Mouse (Mus musculus): ENCODE measurements around the gene Phldb2. TPM values are rescaled to one million over a fixed set of nuclear protein-coding genes. Genes with fewer than 3 reads are reported as not detected.

Gene Phldb2
- total RNA-seq, 2 experiments from 2014 or later: not detected

- no peak for ATAC-seq (replicated peaks; ENCODE audit: low FRiP score, low TSS enrichment, poor library complexity, severe bottlenecking)
Measured at GRCm38 (mm10) chr16:45919572-45919971, 33.8 kb downstream of the Phldb2 start.

- ATAC-seq (replicated peaks; ENCODE audit: low FRiP score, low TSS enrichment, poor library complexity, severe bottlenecking): no peak
Measured at GRCm38 (mm10) chr16:45903595-45903994, 49.8 kb downstream of the Phldb2 start.

- no peak for ATAC-seq (replicated peaks; ENCODE audit: low FRiP score, low TSS enrichment, poor library complexity, severe bottlenecking)
Measured at GRCm38 (mm10) chr16:45898459-45898858, 54.9 kb downstream of the Phldb2 start.

GRCm38 (mm10) chr16:45896587-45896986, 56.8 kb downstream of the Phldb2 start:
- no peak for ATAC-seq (replicated peaks; ENCODE audit: low FRiP score, low TSS enrichment, poor library complexity, severe bottlenecking)

- no peak for ATAC-seq (replicated peaks; ENCODE audit: low FRiP score, low TSS enrichment, poor library complexity, severe bottlenecking)
Measured at GRCm38 (mm10) chr16:45894998-45895397, 58.4 kb downstream of the Phldb2 start.

GRCm38 (mm10) chr16:45893796-45894195, 59.6 kb downstream of the Phldb2 start:
- ATAC-seq (replicated peaks; ENCODE audit: low FRiP score, low TSS enrichment, poor library complexity, severe bottlenecking): no peak

- ATAC-seq (replicated peaks; ENCODE audit: low FRiP score, low TSS enrichment, poor library complexity, severe bottlenecking): no peak
Measured at GRCm38 (mm10) chr16:45892928-45893327, 60.5 kb downstream of the Phldb2 start.

GRCm38 (mm10) chr16:45890471-45891200, 62.8 kb downstream of the Phldb2 start:
- ATAC-seq (replicated peaks; ENCODE audit: low FRiP score, low TSS enrichment, poor library complexity, severe bottlenecking): no peak

GRCm38 (mm10) chr16:45889636-45890035, 63.8 kb downstream of the Phldb2 start:
- no peak for ATAC-seq (replicated peaks; ENCODE audit: low FRiP score, low TSS enrichment, poor library complexity, severe bottlenecking)

- no peak for ATAC-seq (replicated peaks; ENCODE audit: low FRiP score, low TSS enrichment, poor library complexity, severe bottlenecking)
Measured at GRCm38 (mm10) chr16:45886599-45886998, 66.8 kb downstream of the Phldb2 start.

- no peak for ATAC-seq (replicated peaks; ENCODE audit: low FRiP score, low TSS enrichment, poor library complexity, severe bottlenecking)
Measured at GRCm38 (mm10) chr16:45884194-45884593, 69.2 kb downstream of the Phldb2 start.

- no peak for ATAC-seq (replicated peaks; ENCODE audit: low FRiP score, low TSS enrichment, poor library complexity, severe bottlenecking)
Measured at GRCm38 (mm10) chr16:45881177-45881832, 72.1 kb downstream of the Phldb2 start.

- ATAC-seq (replicated peaks; ENCODE audit: low FRiP score, low TSS enrichment, poor library complexity, severe bottlenecking): no peak
Measured at GRCm38 (mm10) chr16:45880101-45880751, 73.2 kb downstream of the Phldb2 start.

- ATAC-seq (replicated peaks; ENCODE audit: low FRiP score, low TSS enrichment, poor library complexity, severe bottlenecking): no peak
Measured at GRCm38 (mm10) chr16:45877739-45878138, 75.7 kb downstream of the Phldb2 start.

GRCm38 (mm10) chr16:45877171-45877570, 76.2 kb downstream of the Phldb2 start:
- no peak for ATAC-seq (replicated peaks; ENCODE audit: low FRiP score, low TSS enrichment, poor library complexity, severe bottlenecking)

GRCm38 (mm10) chr16:45873397-45873796, 80.0 kb downstream of the Phldb2 start:
- no peak for ATAC-seq (replicated peaks; ENCODE audit: low FRiP score, low TSS enrichment, poor library complexity, severe bottlenecking)

GRCm38 (mm10) chr16:45871286-45871976, 82.0 kb downstream of the Phldb2 start:
- ATAC-seq (replicated peaks; ENCODE audit: low FRiP score, low TSS enrichment, poor library complexity, severe bottlenecking): no peak

- no peak for ATAC-seq (replicated peaks; ENCODE audit: low FRiP score, low TSS enrichment, poor library complexity, severe bottlenecking)
Measured at GRCm38 (mm10) chr16:45870651-45871050, 82.7 kb downstream of the Phldb2 start.

GRCm38 (mm10) chr16:45869044-45869443, 84.4 kb downstream of the Phldb2 start:
- no peak for ATAC-seq (replicated peaks; ENCODE audit: low FRiP score, low TSS enrichment, poor library complexity, severe bottlenecking)

- no peak for ATAC-seq (replicated peaks; ENCODE audit: low FRiP score, low TSS enrichment, poor library complexity, severe bottlenecking)
Measured at GRCm38 (mm10) chr16:45857277-45857863, 96.0 kb downstream of the Phldb2 start.

Measured in megakaryocyte-erythroid progenitor cell, adult 5-6 weeks (primary cell).